Mouse (Mus musculus) forebrain, embryonic 12.5 days (tissue): ENCODE data around the gene Enc1. TPM values are rescaled to one million over a fixed set of nuclear protein-coding genes. Genes with fewer than 3 reads are reported as not detected.

Source experiments
- ATAC-seq: fragments of 200-750 bp; cut with Nextera tagmentation; 2 replicates; pipeline ENCODE4 v1.8.0; 2017; ENCODE audit warnings: moderate TSS enrichment; ENCODE audit not compliant: low FRiP score
- H3K27ac ChIP-seq: fragments of 300-500 bp; sonication (generic); 2 replicates; pipeline ENCODE4 v1.5.1; 2016; ENCODE audit warnings: mild to moderate bottlenecking
- H3K27me3 ChIP-seq: fragments of 300-500 bp; sonication (generic); 2 replicates; pipeline ENCODE4 v1.6.1; 2016; ENCODE audit warnings: mild to moderate bottlenecking
- H3K36me3 ChIP-seq: fragments of 300-500 bp; sonication (generic); replicated peaks from 2 replicates; pipeline ENCODE4 v1.6.1; 2016; ENCODE audit warnings: mild to moderate bottlenecking
- H3K4me1 ChIP-seq: fragments of 300-500 bp; sonication (generic); 2 replicates; pipeline ENCODE4 v1.6.1; 2016
- H3K4me2 ChIP-seq: fragments of 300-500 bp; sonication (generic); 2 replicates; pipeline ENCODE4 v1.6.1; 2016; ENCODE audit warnings: mild to moderate bottlenecking, moderate library complexity
- H3K4me3 ChIP-seq: fragments of 300-500 bp; sonication (generic); replicated peaks from 2 replicates; pipeline ENCODE4 v1.5.1; 2016; ENCODE audit warnings: mild to moderate bottlenecking
- H3K9ac ChIP-seq: fragments of 300-500 bp; sonication (generic); 2 replicates; pipeline ENCODE4 v1.6.1; 2016; ENCODE audit warnings: mild to moderate bottlenecking
- H3K9me3 ChIP-seq: fragments of 300-500 bp; sonication (generic); 2 replicates; pipeline ENCODE4 v1.6.1; 2016
- WGBS: fragments of 180-500 bp; shearing (Covaris S2); methylation state at CpG from one replicate; pipeline ENCODE4 v1.1.7; 2016; 5-methylcytosine and 5-hydroxymethylcytosine counted together
- polyA plus RNA-seq: library from polyadenylated mRNA; unstranded; fragments of >200 nt; fragmentation: Nextera tagmentation; extraction: Ambion mirVana; gene quantifications from 2 replicates; pipeline ENCODE4 v1.2.1, GENCODE M21; 2016

Gene Enc1
- polyA plus RNA-seq, 1 experiment from 2014 or later = 23.9 TPM

GRCm38 (mm10) chr13:97282051-97282910 lies 41.4 kb downstream of the Enc1 start:
- Histone ChIP-seq H3K4me2 (peak overlapping the region; percentile 48), H3K4me1 (peaks cover 14% of the 10 kb centered on the region), H3K9me3 (no peaks in the 10 kb centered on the region), H3K36me3 (no peaks in the 10 kb centered on the region), H3K27ac (no peak overlapping the region), H3K9ac (no peak overlapping the region), H3K27me3 (peaks cover 20% of the 10 kb centered on the region), H3K4me3 (peak overlapping the region; percentile 22)
- no peak for ATAC-seq
- whole genome bisulfite sequencing = 16% methylated on average over 26 of the region's 26 CpGs

- peaks cover 20% of the 10 kb centered on the region for H3K27me3 ChIP-seq
- no peak overlapping the region for H3K27ac ChIP-seq
- ATAC-seq = no peak
- 4% methylated on average over 9 of the region's 9 CpGs for WGBS
- H3K4me2 ChIP-seq = peak overlapping the region; percentile 48
- no peaks in the 10 kb centered on the region for H3K36me3 ChIP-seq
- no peaks in the 10 kb centered on the region for H3K9me3 ChIP-seq
- H3K9ac ChIP-seq = no peak overlapping the region
- H3K4me3 ChIP-seq = no peak overlapping the region
- peaks cover 14% of the 10 kb centered on the region for H3K4me1 ChIP-seq
These were observed 42.0 kb downstream of the Enc1 start for GRCm38 (mm10) chr13:97282911-97283281.

GRCm38 (mm10) chr13:97287046-97287445 lies 46.1 kb downstream of the Enc1 start:
- WGBS = 91% methylated on average over 3 of the region's 3 CpGs
- Histone ChIP-seq H3K27ac (no peak overlapping the region), H3K27me3 (peaks cover 17% of the 10 kb centered on the region), H3K4me2 (no peak overlapping the region), H3K9me3 (no peaks in the 10 kb centered on the region), H3K9ac (no peak overlapping the region), H3K4me1 (peaks cover 26% of the 10 kb centered on the region), H3K36me3 (no peaks in the 10 kb centered on the region), H3K4me3 (no peak overlapping the region)
- ATAC-seq = no peak

- Histone ChIP-seq H3K27ac (no peak overlapping the region), H3K4me2 (no peak overlapping the region)
- WGBS = 28% methylated on average over 3 of the region's 3 CpGs
These were observed 49.8 kb downstream of the Enc1 start for GRCm38 (mm10) chr13:97290747-97291146.

GRCm38 (mm10) chr13:97291354-97291753 lies 50.4 kb downstream of the Enc1 start:
- WGBS = 77% methylated on average over 17 of the region's 17 CpGs
- Histone ChIP-seq H3K4me2 (no peak overlapping the region), H3K36me3 (no peaks in the 10 kb centered on the region), H3K27ac (peak overlapping the region; percentile 76), H3K4me1 (peaks cover 42% of the 10 kb centered on the region), H3K9me3 (no peaks in the 10 kb centered on the region), H3K27me3 (no peaks in the 10 kb centered on the region; the same call in 1 of the 2 replicates), H3K9ac (no peak overlapping the region), H3K4me3 (no peak overlapping the region)
- ATAC-seq = no peak

More at GRCm38 (mm10) chr13:97290747-97291146, 49.8 kb downstream of the Enc1 start:
- no peaks in the 10 kb centered on the region; the same call in 1 of the 2 replicates for H3K27me3 ChIP-seq
- H3K9me3 ChIP-seq = no peaks in the 10 kb centered on the region
- H3K9ac ChIP-seq = no peak overlapping the region
- H3K4me1 ChIP-seq = peaks cover 40% of the 10 kb centered on the region
- no peak for ATAC-seq
- no peak overlapping the region for H3K4me3 ChIP-seq
- H3K36me3 ChIP-seq = no peaks in the 10 kb centered on the region

- no peak overlapping the region for H3K9ac ChIP-seq
- H3K4me1 ChIP-seq = peaks cover 42% of the 10 kb centered on the region
- H3K27me3 ChIP-seq = no peaks in the 10 kb centered on the region; the same call in 1 of the 2 replicates
- no peaks in the 10 kb centered on the region for H3K36me3 ChIP-seq
- no peaks in the 10 kb centered on the region for H3K9me3 ChIP-seq
- H3K4me3 ChIP-seq = no peak overlapping the region
- peak overlapping the region; percentile 43; the same call in 1 of the 2 replicates for H3K4me2 ChIP-seq
- H3K27ac ChIP-seq = peak overlapping the region; percentile 76
- peak; percentile 80 for ATAC-seq
- whole genome bisulfite sequencing = 25% methylated on average over 8 of the region's 8 CpGs
These were observed 51.1 kb downstream of the Enc1 start for GRCm38 (mm10) chr13:97292026-97292425.

- Histone ChIP-seq H3K4me3 (no peak overlapping the region), H3K4me2 (peak overlapping the region; percentile 43), H3K27ac (peak overlapping the region; percentile 76), H3K36me3 (no peaks in the 10 kb centered on the region), H3K27me3 (no peaks in the 10 kb centered on the region; the same call in 1 of the 2 replicates), H3K4me1 (peaks cover 42% of the 10 kb centered on the region), H3K9me3 (no peaks in the 10 kb centered on the region), H3K9ac (no peak overlapping the region)
- WGBS = 3% methylated on average over 12 of the region's 12 CpGs
- peak; percentile 57 for ATAC-seq
These were observed 51.7 kb downstream of the Enc1 start for GRCm38 (mm10) chr13:97292451-97293245.

- WGBS = 55% methylated on average over 9 of the region's 9 CpGs
- no peaks in the 10 kb centered on the region for H3K36me3 ChIP-seq
- no peak overlapping the region for H3K4me2 ChIP-seq
- no peak overlapping the region for H3K27ac ChIP-seq
- no peaks in the 10 kb centered on the region for H3K9me3 ChIP-seq
- no peaks in the 10 kb centered on the region; the same call in 1 of the 2 replicates for H3K27me3 ChIP-seq
- peaks cover 42% of the 10 kb centered on the region for H3K4me1 ChIP-seq
- H3K4me3 ChIP-seq = no peak overlapping the region
- no peak overlapping the region for H3K9ac ChIP-seq
- no peak for ATAC-seq
These were observed 54.4 kb downstream of the Enc1 start for GRCm38 (mm10) chr13:97295101-97295852.

- Histone ChIP-seq H3K9ac (no peak overlapping the region), H3K4me2 (no peak overlapping the region), H3K36me3 (no peaks in the 10 kb centered on the region), H3K4me3 (no peak overlapping the region), H3K27ac (no peak overlapping the region), H3K9me3 (no peaks in the 10 kb centered on the region), H3K27me3 (no peaks in the 10 kb centered on the region; the same call in 1 of the 2 replicates), H3K4me1 (peaks cover 38% of the 10 kb centered on the region)
- WGBS = 75% methylated on average over 11 of the region's 11 CpGs
- ATAC-seq = no peak
These were observed 54.9 kb downstream of the Enc1 start for GRCm38 (mm10) chr13:97295853-97296219.

- Histone ChIP-seq H3K4me2 (no peak overlapping the region), H3K4me1 (peaks cover 33% of the 10 kb centered on the region), H3K4me3 (no peak overlapping the region), H3K9me3 (no peaks in the 10 kb centered on the region), H3K9ac (no peak overlapping the region), H3K36me3 (no peaks in the 10 kb centered on the region), H3K27me3 (no peaks in the 10 kb centered on the region), H3K27ac (no peak overlapping the region)
- WGBS = 88% methylated on average over 8 of the region's 8 CpGs
- ATAC-seq = no peak
These were observed 55.4 kb downstream of the Enc1 start for GRCm38 (mm10) chr13:97296281-97296680.

GRCm38 (mm10) chr13:97296757-97297156 lies 55.9 kb downstream of the Enc1 start:
- Histone ChIP-seq H3K27ac (no peak overlapping the region), H3K27me3 (no peaks in the 10 kb centered on the region), H3K4me3 (no peak overlapping the region), H3K9ac (no peak overlapping the region), H3K9me3 (no peaks in the 10 kb centered on the region), H3K4me1 (peaks cover 28% of the 10 kb centered on the region), H3K4me2 (no peak overlapping the region), H3K36me3 (no peaks in the 10 kb centered on the region)
- WGBS = 100% methylated on average over 2 of the region's 5 CpGs
- no peak for ATAC-seq
